Mouse (Mus musculus) layer of hippocampus, adult 11-12 months (tissue): ENCODE measurements around the gene Trim9.

Experiments
- DNase-seq: peaks from one replicate; pipeline ENCODE4 v3.0.0; 2022; ENCODE audit warnings: low spot score

Trim9 gene

GRCm38 (mm10) chr12:70326393-70326792, 21.0 kb downstream of the Trim9 start:
- no peak for DNase-seq

- DNase-seq, result no peak
Observed at GRCm38 (mm10) chr12:70325826-70326225, 21.6 kb downstream of the Trim9 start.

GRCm38 (mm10) chr12:70322790-70323189, 24.6 kb downstream of the Trim9 start:
- DNase-seq, result no peak

- DNase-seq, result no peak
Observed at GRCm38 (mm10) chr12:70316147-70316546, 31.3 kb downstream of the Trim9 start.

- no peak for DNase-seq
Observed at GRCm38 (mm10) chr12:70307881-70308280, 39.5 kb downstream of the Trim9 start.

- no peak for DNase-seq
Observed at GRCm38 (mm10) chr12:70307062-70307461, 40.4 kb downstream of the Trim9 start.

- DNase-seq, result no peak
Observed at GRCm38 (mm10) chr12:70304014-70304413, 43.4 kb downstream of the Trim9 start.

- no peak for DNase-seq
Observed at GRCm38 (mm10) chr12:70303525-70303924, 43.9 kb downstream of the Trim9 start.

- DNase-seq, result no peak
Observed at GRCm38 (mm10) chr12:70302022-70302720, 45.2 kb downstream of the Trim9 start.

- DNase-seq, result no peak
Observed at GRCm38 (mm10) chr12:70293927-70294684, 53.3 kb downstream of the Trim9 start.

GRCm38 (mm10) chr12:70293165-70293926, 54.1 kb downstream of the Trim9 start:
- no peak for DNase-seq

- no peak for DNase-seq
Observed at GRCm38 (mm10) chr12:70285521-70285920, 61.9 kb downstream of the Trim9 start.

GRCm38 (mm10) chr12:70284979-70285378, 62.4 kb downstream of the Trim9 start:
- no peak for DNase-seq

GRCm38 (mm10) chr12:70283116-70283731, 64.2 kb downstream of the Trim9 start:
- no peak for DNase-seq

GRCm38 (mm10) chr12:70280930-70281329, 66.5 kb downstream of the Trim9 start:
- no peak for DNase-seq

GRCm38 (mm10) chr12:70280381-70280780, 67.0 kb downstream of the Trim9 start:
- no peak for DNase-seq

- DNase-seq, result no peak
Observed at GRCm38 (mm10) chr12:70277071-70277939, 70.1 kb downstream of the Trim9 start.

- no peak for DNase-seq
Observed at GRCm38 (mm10) chr12:70269724-70270123, 77.7 kb downstream of the Trim9 start.

- no peak for DNase-seq
Observed at GRCm38 (mm10) chr12:70267314-70267713, 80.1 kb downstream of the Trim9 start.

- DNase-seq, result no peak
Observed at GRCm38 (mm10) chr12:70266494-70266931, 80.9 kb downstream of the Trim9 start.

GRCm38 (mm10) chr12:70263721-70264120, 83.7 kb downstream of the Trim9 start:
- no peak for DNase-seq
